Mouse (Mus musculus) CH12.LX (cell line): ENCODE data around the gene Emx2.

ENCODE experiments used
- CTCF ChIP-seq, 2 experiments: IDR thresholded peaks in 1 of 2; conservative IDR thresholded peaks in 1 of 2; 2 replicates each; pipeline ENCODE4 v1.5.1; 2011 to 2012; ENCODE audit warnings: low read depth in 2 of 2, low read length in 2 of 2, improper control_type of control experiment in 1 of 2, inconsistent platforms in 1 of 2, mild to moderate bottlenecking in 1 of 2, moderate library complexity in 1 of 2
- EP300 ChIP-seq: IDR thresholded peaks from 2 replicates; pipeline ENCODE4 v1.6.1; 2011; ENCODE audit warnings: low read length, improper control_type of control experiment
- GABPA ChIP-seq: IDR thresholded peaks from 2 replicates; pipeline ENCODE4 v1.6.1; 2012; ENCODE audit warnings: low read depth, low read length, improper control_type of control experiment, inconsistent platforms; ENCODE audit not compliant: insufficient replicate concordance
- IRF4 ChIP-seq: IDR thresholded peaks from 2 replicates; pipeline ENCODE4 v1.6.1; 2014; ENCODE audit warnings: low read depth, mild to moderate bottlenecking, inconsistent platforms, low read length, improper control_type of control experiment
- MEF2A ChIP-seq: IDR thresholded peaks from 2 replicates; pipeline ENCODE4 v1.6.1; 2014; ENCODE audit warnings: low read depth, mild to moderate bottlenecking, inconsistent platforms, low read length, improper control_type of control experiment, borderline replicate concordance
- MXI1 ChIP-seq: IDR thresholded peaks from 2 replicates; pipeline ENCODE4 v1.6.1; 2011; ENCODE audit warnings: mild to moderate bottlenecking, low read depth, low read length, improper control_type of control experiment
- PAX5 ChIP-seq: IDR thresholded peaks from 2 replicates; pipeline ENCODE4 v1.6.1; 2012; ENCODE audit warnings: low read length, inconsistent platforms, mixed read lengths
- POLR2A ChIP-seq: IDR thresholded peaks from 2 replicates; pipeline ENCODE4 v1.6.1; 2011; ENCODE audit warnings: low read depth, mild to moderate bottlenecking, improper control_type of control experiment, low read length
- POLR2AphosphoS2 ChIP-seq: IDR thresholded peaks from 2 replicates; pipeline ENCODE4 v1.6.1; 2011; ENCODE audit warnings: low read depth, low read length, improper control_type of control experiment
- RAD21 ChIP-seq: IDR thresholded peaks from 2 replicates; pipeline ENCODE4 v1.6.1; 2011; ENCODE audit warnings: low read depth, mild to moderate bottlenecking, low read length, improper control_type of control experiment, moderate library complexity
- TBP ChIP-seq: conservative IDR thresholded peaks from 2 replicates; pipeline ENCODE4 v1.6.1; 2011; ENCODE audit warnings: low read depth, low read length, improper control_type of control experiment
- USF1 ChIP-seq: IDR thresholded peaks from 2 replicates; pipeline ENCODE4 v1.6.1; 2014; ENCODE audit warnings: low read depth, mild to moderate bottlenecking, inconsistent platforms, low read length, improper control_type of control experiment

DNA sequence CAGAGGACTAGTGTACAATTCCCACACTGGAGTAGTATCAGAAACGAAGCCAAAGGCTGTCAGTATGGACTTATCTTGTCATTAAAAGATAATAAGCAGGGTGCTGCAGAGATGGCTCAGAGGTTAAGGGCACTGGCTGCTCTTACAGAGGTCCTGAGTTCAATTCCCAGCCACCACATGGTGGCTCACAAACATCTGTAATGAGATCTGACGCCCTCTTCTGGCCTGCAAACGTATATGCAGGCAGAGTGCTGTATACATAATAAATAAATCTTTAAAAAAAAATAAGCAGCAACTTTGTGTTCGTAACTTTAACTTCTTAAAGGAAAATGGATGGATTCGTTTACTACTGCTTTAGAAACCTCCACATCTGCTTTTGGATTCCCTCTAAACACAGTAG lies 44.0 kb upstream of the Emx2 start:
- TF ChIP-seq CTCF (conservative IDR thresholded peaks at IDR 0.05 in 1 of 2, IDR thresholded peaks at IDR 0.05 in 1 of 2; ENCODE audit: low read depth in 2 of 2, low read length in 2 of 2) (peak in 1 of 2 experiments; percentile 46; a peak in 2 of 4 replicates), TBP (no peak), POLR2A (no peak), MEF2A (no peak), POLR2AphosphoS2 (no peak), IRF4 (no peak), RAD21 (no peak; the same call in 1 of the 2 replicates), PAX5 (no peak), USF1 (no peak), MXI1 (no peak), EP300 (no peak), GABPA (no peak)
